Mouse (Mus musculus): ENCODE data around the gene Zc3hc1. TPM values are rescaled to one million over a fixed set of nuclear protein-coding genes. Genes with fewer than 3 reads are reported as not detected.
A peak's percentile ranks its signal among the peaks of the same experiment; 100 is the strongest.

Gene Zc3hc1
- polyA plus RNA-seq, 1 experiment: 15.2 TPM

- H3K36me3 ChIP-seq (ENCODE audit: control insufficient read depth, insufficient read depth, low read length): no peaks in the 10 kb centered on the region
- peaks cover 12% of the 10 kb centered on the region for H3K4me1 ChIP-seq (ENCODE audit: control insufficient read depth, insufficient read depth, low read length)
- no peaks in the 10 kb centered on the region for H3K27me3 ChIP-seq (ENCODE audit: control insufficient read depth, insufficient read depth, low read length)
- no peak for TF ChIP-seq CTCF (IDR thresholded peaks at IDR 0.05; ENCODE audit: control insufficient read depth, insufficient read depth, insufficient replicate concordance, low read depth, low read length)
- no peak overlapping the region for H3K4me3 ChIP-seq (ENCODE audit: control insufficient read depth, low read depth, low read length)
- H3K27ac ChIP-seq (ENCODE audit: control insufficient read depth, insufficient read depth, low read depth, low read length): peak overlapping the region; percentile 5; the same call in 1 of the 2 replicates
Measured at GRCm38 (mm10) chr6:30355701-30356100, 35.1 kb downstream of the Zc3hc1 start.

DNA sequence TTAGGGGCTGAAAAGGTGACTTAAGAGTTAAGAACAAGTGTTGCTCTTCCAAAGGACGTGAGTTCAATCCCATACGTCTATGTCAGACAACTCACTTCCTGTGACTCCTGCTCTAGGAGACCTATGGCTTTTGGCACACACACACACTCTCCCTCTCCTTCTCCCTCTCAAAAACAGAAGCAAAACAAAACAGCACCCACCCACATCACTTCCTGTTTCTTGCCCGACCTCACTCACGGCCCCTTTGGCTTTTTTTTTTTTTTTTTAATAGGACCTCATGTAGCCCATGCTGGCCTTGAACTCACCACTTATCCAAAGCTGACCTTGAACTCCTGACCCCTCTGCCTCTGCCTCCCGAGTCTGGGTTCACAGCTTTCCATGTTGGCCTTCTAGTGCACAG is 36.1 kb downstream of the Zc3hc1 start:
- H3K36me3 ChIP-seq (ENCODE audit: control insufficient read depth, insufficient read depth, low read length): no peaks in the 10 kb centered on the region
- no peak overlapping the region for H3K4me3 ChIP-seq (ENCODE audit: control insufficient read depth, low read depth, low read length)
- TF ChIP-seq CTCF (IDR thresholded peaks at IDR 0.05; ENCODE audit: control insufficient read depth, insufficient read depth, insufficient replicate concordance, low read depth, low read length): no peak
- no peak for TF ChIP-seq POLR2A (IDR thresholded peaks at IDR 0.05; ENCODE audit: control insufficient read depth, low read depth, low read length)
- H3K27ac ChIP-seq (ENCODE audit: control insufficient read depth, insufficient read depth, low read depth, low read length): no peak overlapping the region
- no peaks in the 10 kb centered on the region for H3K27me3 ChIP-seq (ENCODE audit: control insufficient read depth, insufficient read depth, low read length)
- H3K4me1 ChIP-seq (ENCODE audit: control insufficient read depth, insufficient read depth, low read length): peaks cover 12% of the 10 kb centered on the region

GRCm38 (mm10) chr6:30353661-30354060 is 37.2 kb downstream of the Zc3hc1 start:
- Histone ChIP-seq H3K4me1 (ENCODE audit: control insufficient read depth, insufficient read depth, low read length) (peaks cover 12% of the 10 kb centered on the region), H3K36me3 (ENCODE audit: control insufficient read depth, insufficient read depth, low read length) (no peaks in the 10 kb centered on the region), H3K27me3 (ENCODE audit: control insufficient read depth, insufficient read depth, low read length) (no peaks in the 10 kb centered on the region), H3K27ac (ENCODE audit: control insufficient read depth, insufficient read depth, low read depth, low read length) (no peak overlapping the region), H3K4me3 (ENCODE audit: control insufficient read depth, low read depth, low read length) (no peak overlapping the region)
- TF ChIP-seq CTCF (IDR thresholded peaks at IDR 0.05; ENCODE audit: control insufficient read depth, insufficient read depth, insufficient replicate concordance, low read depth, low read length) (no peak), POLR2A (IDR thresholded peaks at IDR 0.05; ENCODE audit: control insufficient read depth, low read depth, low read length) (no peak)

- no peaks in the 10 kb centered on the region for H3K36me3 ChIP-seq (ENCODE audit: control insufficient read depth, insufficient read depth, low read length)
- TF ChIP-seq POLR2A (IDR thresholded peaks at IDR 0.05; ENCODE audit: control insufficient read depth, low read depth, low read length): no peak
- TF ChIP-seq CTCF (IDR thresholded peaks at IDR 0.05; ENCODE audit: control insufficient read depth, insufficient read depth, insufficient replicate concordance, low read depth, low read length): no peak
- no peak overlapping the region for H3K4me3 ChIP-seq (ENCODE audit: control insufficient read depth, low read depth, low read length)
- H3K4me1 ChIP-seq (ENCODE audit: control insufficient read depth, insufficient read depth, low read length): peaks cover 15% of the 10 kb centered on the region
- H3K27me3 ChIP-seq (ENCODE audit: control insufficient read depth, insufficient read depth, low read length): no peaks in the 10 kb centered on the region
- no peak overlapping the region for H3K27ac ChIP-seq (ENCODE audit: control insufficient read depth, insufficient read depth, low read depth, low read length)
Measured at GRCm38 (mm10) chr6:30352762-30353161, 38.1 kb downstream of the Zc3hc1 start.

GRCm38 (mm10) chr6:30351290-30351689 is 39.5 kb downstream of the Zc3hc1 start:
- Histone ChIP-seq H3K36me3 (ENCODE audit: control insufficient read depth, insufficient read depth, low read length) (no peaks in the 10 kb centered on the region), H3K4me3 (ENCODE audit: control insufficient read depth, low read depth, low read length) (peak overlapping the region; percentile 74), H3K27me3 (ENCODE audit: control insufficient read depth, insufficient read depth, low read length) (no peaks in the 10 kb centered on the region), H3K4me1 (ENCODE audit: control insufficient read depth, insufficient read depth, low read length) (peaks cover 8% of the 10 kb centered on the region), H3K27ac (ENCODE audit: control insufficient read depth, insufficient read depth, low read depth, low read length) (0 out of 2 replicates have a peak overlapping the region, but pooled peaks have one; percentile 0)
- TF ChIP-seq CTCF (IDR thresholded peaks at IDR 0.05; ENCODE audit: control insufficient read depth, insufficient read depth, insufficient replicate concordance, low read depth, low read length) (no peak), POLR2A (IDR thresholded peaks at IDR 0.05; ENCODE audit: control insufficient read depth, low read depth, low read length) (no peak)

GRCm38 (mm10) chr6:30347288-30347801 is 43.5 kb downstream of the Zc3hc1 start:
- Histone ChIP-seq H3K27ac (ENCODE audit: control insufficient read depth, insufficient read depth, low read depth, low read length) (no peak overlapping the region), H3K4me1 (ENCODE audit: control insufficient read depth, insufficient read depth, low read length) (peaks cover 7% of the 10 kb centered on the region), H3K4me3 (ENCODE audit: control insufficient read depth, low read depth, low read length) (no peak overlapping the region), H3K36me3 (ENCODE audit: control insufficient read depth, insufficient read depth, low read length) (no peaks in the 10 kb centered on the region), H3K27me3 (ENCODE audit: control insufficient read depth, insufficient read depth, low read length) (no peaks in the 10 kb centered on the region)
- TF ChIP-seq CTCF (IDR thresholded peaks at IDR 0.05; ENCODE audit: control insufficient read depth, insufficient read depth, insufficient replicate concordance, low read depth, low read length): no peak
- no peak for TF ChIP-seq POLR2A (IDR thresholded peaks at IDR 0.05; ENCODE audit: control insufficient read depth, low read depth, low read length)

GRCm38 (mm10) chr6:30346737-30347136 is 44.1 kb downstream of the Zc3hc1 start:
- TF ChIP-seq POLR2A (IDR thresholded peaks at IDR 0.05; ENCODE audit: control insufficient read depth, low read depth, low read length) (no peak), CTCF (IDR thresholded peaks at IDR 0.05; ENCODE audit: control insufficient read depth, insufficient read depth, insufficient replicate concordance, low read depth, low read length) (no peak)

GRCm38 (mm10) chr6:30344032-30344431 is 46.8 kb downstream of the Zc3hc1 start:
- Histone ChIP-seq H3K36me3 (ENCODE audit: control insufficient read depth, insufficient read depth, low read length) (no peaks in the 10 kb centered on the region), H3K27ac (ENCODE audit: control insufficient read depth, insufficient read depth, low read depth, low read length) (no peak overlapping the region), H3K27me3 (ENCODE audit: control insufficient read depth, insufficient read depth, low read length) (no peaks in the 10 kb centered on the region), H3K4me1 (ENCODE audit: control insufficient read depth, insufficient read depth, low read length) (0 out of 2 replicates have a peak, but pooled peaks cover 2% of the 10 kb centered on the region), H3K4me3 (ENCODE audit: control insufficient read depth, low read depth, low read length) (no peak overlapping the region)
- TF ChIP-seq CTCF (IDR thresholded peaks at IDR 0.05; ENCODE audit: control insufficient read depth, insufficient read depth, insufficient replicate concordance, low read depth, low read length): no peak
- TF ChIP-seq POLR2A (IDR thresholded peaks at IDR 0.05; ENCODE audit: control insufficient read depth, low read depth, low read length): no peak

More at GRCm38 (mm10) chr6:30346737-30347136, 44.1 kb downstream of the Zc3hc1 start:
- Histone ChIP-seq H3K27ac (ENCODE audit: control insufficient read depth, insufficient read depth, low read depth, low read length) (no peak overlapping the region), H3K4me3 (ENCODE audit: control insufficient read depth, low read depth, low read length) (no peak overlapping the region), H3K4me1 (ENCODE audit: control insufficient read depth, insufficient read depth, low read length) (peaks cover 4% of the 10 kb centered on the region; the same call in 1 of the 2 replicates), H3K36me3 (ENCODE audit: control insufficient read depth, insufficient read depth, low read length) (no peaks in the 10 kb centered on the region), H3K27me3 (ENCODE audit: control insufficient read depth, insufficient read depth, low read length) (no peaks in the 10 kb centered on the region)

Measured in testis, adult 2 months (tissue).